Mouse (Mus musculus): ENCODE results near the gene Cnn2. TPM values are rescaled to one million over a fixed set of nuclear protein-coding genes. Genes with fewer than 3 reads are reported as not detected.

Gene Cnn2
- total RNA-seq (2023), result 100 to 1,000 TPM; 339 to 353 TPM

DNA sequence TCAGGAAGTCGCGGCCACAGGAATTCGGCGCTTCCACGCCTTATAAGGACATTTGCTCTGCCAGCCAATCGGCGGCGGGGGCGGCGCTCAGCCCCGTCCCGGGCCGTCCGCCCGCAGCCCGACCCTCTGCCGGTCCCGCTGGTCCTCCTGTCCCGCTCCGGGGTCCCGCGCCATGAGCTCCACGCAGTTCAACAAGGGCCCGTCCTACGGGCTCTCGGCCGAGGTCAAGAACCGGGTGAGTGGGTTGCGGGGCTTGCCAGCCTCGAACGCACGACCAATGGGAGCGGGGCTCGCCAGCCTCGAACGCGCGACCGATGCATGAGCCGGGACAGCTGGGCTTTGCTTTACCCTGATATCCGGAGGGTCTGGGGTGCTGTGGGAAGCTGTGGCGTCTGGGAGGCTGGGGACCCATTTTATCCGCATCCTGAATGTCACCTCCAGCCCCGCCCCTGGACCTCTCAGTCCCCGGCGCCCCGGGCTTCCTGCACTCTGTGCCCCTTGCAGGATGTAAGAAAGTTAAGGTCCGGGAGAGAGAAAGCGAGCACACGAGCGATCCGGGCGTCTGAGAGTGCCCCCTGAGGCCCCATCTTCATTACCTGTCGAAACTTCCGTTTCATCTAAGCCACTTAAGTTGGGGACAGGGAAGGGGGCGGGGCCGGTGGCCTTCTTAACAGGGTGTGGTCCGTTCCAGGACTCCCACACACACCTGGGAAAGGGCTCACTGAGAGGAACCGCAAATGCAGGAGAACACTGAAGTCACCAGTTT is at the start of gene Cnn2:
Gene Cnn2 (plus strand): TSS at position 79 of the 766 bp plus-strand sequence.

DNA sequence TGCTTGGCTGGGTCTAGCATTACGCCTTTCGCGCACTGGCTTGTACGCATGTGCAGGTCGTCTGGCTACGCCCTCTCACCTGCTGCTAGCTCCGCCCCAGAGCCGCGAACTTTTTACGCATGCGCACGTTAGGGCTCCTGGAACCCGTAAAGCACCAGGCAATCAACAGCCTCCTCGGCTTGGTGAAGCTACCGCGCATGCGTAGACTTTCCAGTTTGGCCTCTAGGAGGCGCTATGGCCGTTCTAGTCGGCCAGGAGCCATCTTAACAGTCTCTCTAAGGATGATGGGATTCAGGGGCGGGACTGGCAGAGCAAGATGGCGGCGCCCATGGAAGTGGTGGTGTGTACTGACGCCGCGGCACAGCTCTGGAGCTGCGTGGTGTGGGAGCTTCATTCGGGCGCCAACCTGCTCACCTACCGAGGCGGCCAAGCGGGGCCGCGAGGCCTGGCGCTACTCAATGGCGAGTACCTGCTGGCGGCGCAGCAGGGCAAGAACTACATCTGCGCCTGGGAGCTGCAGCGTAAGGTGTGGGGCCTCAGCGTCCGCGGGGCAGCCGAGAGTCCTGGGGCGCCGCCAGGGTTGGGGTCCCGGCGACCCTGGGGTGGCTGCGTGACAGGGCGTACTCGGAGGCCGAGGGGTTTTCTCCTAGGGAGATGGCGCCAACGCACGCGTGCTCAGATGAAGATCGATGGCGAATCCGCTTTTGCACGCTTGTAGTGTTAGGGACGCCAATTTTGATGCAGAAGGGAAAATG is 28.4 kb upstream of the Cnn2 start, which contains the start of gene Wdr18:
Gene Wdr18 (plus strand): TSS at position 306 of the 755 bp plus-strand sequence.

DNA sequence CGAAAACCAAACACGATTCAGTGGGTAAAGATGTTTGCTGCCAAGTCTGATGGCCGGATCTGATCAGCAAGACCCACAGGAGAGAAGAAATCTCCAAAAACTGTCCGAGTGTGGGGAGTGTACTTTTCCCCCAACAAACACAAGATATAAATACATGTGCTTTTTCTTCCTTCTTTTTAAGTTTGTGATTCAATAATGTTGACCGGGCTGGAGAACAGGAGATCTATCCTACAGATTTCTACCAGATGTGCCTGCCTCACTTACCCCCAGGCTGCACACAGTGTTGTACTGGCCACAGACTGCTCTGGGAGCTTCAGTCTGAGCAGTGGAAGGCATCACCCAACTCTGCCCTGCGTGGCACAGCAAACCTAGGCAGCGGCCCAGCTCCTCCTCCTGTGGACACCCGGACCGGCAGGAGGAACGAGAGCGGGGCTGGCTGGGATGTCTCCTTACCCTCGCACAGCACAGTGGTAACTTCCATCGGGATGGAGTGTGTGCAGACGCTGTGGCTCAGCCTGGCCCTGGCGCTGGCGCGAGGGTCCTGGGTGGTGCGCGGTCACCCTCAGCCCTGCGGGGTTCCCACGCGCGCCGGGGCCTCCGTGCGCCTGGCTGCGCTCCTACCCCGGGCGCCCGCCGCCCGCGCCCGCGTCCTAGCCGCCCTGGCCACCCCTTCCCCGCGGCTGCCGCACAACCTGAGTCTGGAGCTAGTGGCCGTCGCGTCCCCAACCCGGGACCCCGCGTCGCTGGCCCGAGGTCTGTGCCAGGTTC is 17.8 kb upstream of the Cnn2 start, which contains the start of gene Grin3b:
Gene Grin3b (plus strand): TSS at position 301 of the 768 bp plus-strand sequence.

DNA sequence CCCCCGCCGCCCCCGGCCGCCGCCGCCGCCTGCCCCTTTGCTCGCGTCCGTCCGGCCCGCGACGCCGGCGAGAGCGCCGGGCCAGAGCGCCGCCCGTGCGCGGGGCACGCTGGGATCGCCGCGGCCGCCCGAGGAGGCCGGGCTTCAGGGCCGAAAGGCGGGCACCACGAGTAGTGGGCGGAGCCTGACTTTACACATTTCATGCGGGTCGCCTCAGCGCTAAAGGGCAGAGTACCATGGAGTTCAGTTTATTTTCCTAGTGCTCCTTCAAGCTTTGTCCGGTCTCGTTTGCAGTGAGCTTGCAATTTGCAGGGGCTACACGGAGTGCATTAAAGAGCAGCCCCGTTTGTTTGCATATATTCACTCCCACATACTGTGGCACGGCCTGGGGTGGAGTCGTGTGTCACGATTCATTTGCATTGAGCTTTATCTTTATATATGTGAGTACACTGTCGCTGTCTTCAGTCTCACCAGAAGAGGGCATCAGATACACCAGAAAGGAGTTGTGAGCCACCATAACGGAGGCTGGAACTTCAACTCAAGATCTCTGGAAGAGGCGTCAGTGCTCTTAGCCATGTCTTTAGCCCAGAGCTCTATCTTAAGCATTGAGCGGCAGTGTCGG is 4.1 kb upstream of the Cnn2 start, which contains the start of gene Tmem259:
Gene Tmem259 (minus strand): TSS at position 136 of the 622 bp plus-strand sequence.

DNA sequence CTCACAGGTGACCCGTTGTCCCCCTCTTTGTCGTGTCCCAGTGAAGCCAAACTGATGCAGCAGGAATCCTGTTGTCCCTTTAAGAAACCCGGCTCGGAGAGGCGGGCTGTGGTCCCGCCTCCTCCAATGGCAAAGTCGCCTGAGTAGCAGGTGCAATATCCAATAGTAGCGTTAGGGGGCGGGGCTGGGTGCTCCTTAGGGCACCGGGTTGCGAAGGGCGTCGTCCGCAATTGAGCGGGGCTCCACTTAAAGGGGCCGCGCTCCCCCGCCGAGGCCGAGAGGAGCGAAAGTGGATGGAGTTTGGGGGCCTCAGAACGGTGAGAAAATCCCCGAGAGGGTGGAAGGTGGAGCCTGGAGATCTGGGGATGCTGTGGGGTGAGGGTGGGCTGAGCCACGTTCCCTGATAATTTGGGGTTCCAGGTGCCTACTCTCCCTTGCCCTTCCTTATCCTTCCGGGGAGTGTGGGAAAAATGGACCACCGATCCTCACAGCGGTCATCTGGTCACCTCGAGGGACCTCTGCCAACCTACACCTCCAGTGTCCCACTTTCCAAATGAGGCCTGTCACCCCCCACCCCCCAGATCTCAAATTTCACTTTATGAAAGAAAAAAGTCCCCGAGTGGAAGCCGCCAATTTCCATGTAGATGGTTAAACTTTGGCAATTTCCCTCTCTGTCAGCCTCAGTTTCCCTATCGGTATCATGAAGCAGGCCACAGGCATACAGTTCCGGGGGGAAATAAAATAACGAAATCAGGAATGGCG is 8.1 kb downstream of the Cnn2 start, which contains the start of gene Abca7:
Gene Abca7 (plus strand): TSS at position 223 of the 762 bp plus-strand sequence.

DNA sequence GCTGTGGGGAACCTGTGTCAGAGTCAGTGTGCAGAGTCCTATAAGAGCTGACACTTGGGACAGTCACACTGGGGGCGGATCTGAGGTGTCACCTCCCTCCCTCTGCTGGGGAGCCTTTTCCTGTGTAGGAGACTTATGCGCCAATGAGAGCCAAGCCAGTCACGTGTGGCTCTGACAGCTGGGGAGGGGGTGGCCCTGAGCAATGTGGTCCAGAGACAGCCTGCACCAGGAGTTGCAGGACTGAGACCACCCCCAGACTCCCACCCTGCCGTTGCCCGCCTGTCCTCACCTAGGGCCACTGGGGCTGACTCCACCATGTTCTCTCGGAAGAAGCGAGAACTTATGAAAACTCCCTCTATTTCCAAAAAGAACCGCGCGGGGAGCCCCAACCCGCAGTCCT is 28.1 kb downstream of the Cnn2 start, which contains the start of gene Arhgap45:
Gene Arhgap45 (plus strand): TSS at position 143 of the 400 bp plus-strand sequence.

DNA sequence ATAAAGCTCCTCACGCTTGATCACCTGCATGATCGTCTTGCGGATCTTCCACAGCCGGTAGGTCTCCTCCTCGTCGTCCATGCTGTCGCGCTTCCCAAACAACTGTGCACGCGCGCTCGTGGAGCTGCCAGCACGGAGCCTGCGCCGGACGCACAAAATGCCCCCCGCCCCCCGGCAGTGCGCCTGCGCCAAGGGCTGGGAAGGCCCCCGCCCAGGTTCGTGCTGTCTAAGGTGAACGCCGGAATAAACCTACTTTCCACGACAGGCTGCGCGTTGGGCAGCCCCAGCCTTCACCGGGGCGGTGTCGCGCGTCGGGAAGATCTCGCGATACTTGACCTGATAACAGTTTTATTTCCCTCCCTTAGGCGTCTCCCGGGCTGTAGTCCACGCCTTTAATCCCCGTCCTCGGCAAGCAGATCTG is 51.2 kb downstream of the Cnn2 start, which contains the start of gene Polr2e:
Gene Polr2e (minus strand): TSS at position 237 of the 421 bp plus-strand sequence.

Other genes starting within 250 kb of the Cnn2 start
- gene Polrmt, start 242.0 kb upstream of the Cnn2 start, total RNA-seq (2023), result 10 to 100 TPM; 64.8 to 74.2 TPM
- not detected for gene Fgf22, start 233.5 kb upstream of the Cnn2 start, total RNA-seq (2023)
- 10 to 100 TPM; 56.5 to 58.6 TPM for gene Rnf126, start 221.6 kb upstream of the Cnn2 start, total RNA-seq (2023)
- gene Fstl3, start 211.3 kb upstream of the Cnn2 start, total RNA-seq (2023), result 1 to 10 TPM; 1.8 to 2.0 TPM
- not detected for gene Prss57, start 197.6 kb upstream of the Cnn2 start, total RNA-seq (2023)
- 1 to 10 TPM; 4.9 to 5.1 TPM for gene Palm, start 195.0 kb upstream of the Cnn2 start, total RNA-seq (2023)
- gene Misp, start 167.6 kb upstream of the Cnn2 start, total RNA-seq (2023), result under 1 TPM in 1 of 2 experiments, not detected in 1; 0.23 TPM
- gene Ptbp1, start 134.2 kb upstream of the Cnn2 start, total RNA-seq (2023), result 100 to 1,000 TPM; 437 to 440 TPM
- not detected for gene Prtn3, start 114.1 kb upstream of the Cnn2 start, total RNA-seq (2023)
- under 1 TPM; 0.47 to 0.70 TPM for gene Plppr3, start 114.0 kb upstream of the Cnn2 start, total RNA-seq (2023)
- not detected for gene Elane, start 102.3 kb upstream of the Cnn2 start, total RNA-seq (2023)
- gene Cfd, start 97.7 kb upstream of the Cnn2 start, total RNA-seq (2023), result not detected
- gene Med16, start 79.7 kb upstream of the Cnn2 start, total RNA-seq (2023), result 10 to 100 TPM; 73.7 to 75.0 TPM
- not detected for gene Gm26602, start 77.7 kb upstream of the Cnn2 start, total RNA-seq (2023)
- gene Kiss1r, start 71.6 kb upstream of the Cnn2 start, total RNA-seq (2023), result under 1 TPM; 0.50 to 0.93 TPM
- 10 to 100 TPM; 94.6 to 97.9 TPM for gene R3hdm4, start 67.4 kb upstream of the Cnn2 start, total RNA-seq (2023)
- 10 to 100 TPM; 40.0 to 49.7 TPM for gene Arid3a, start 61.5 kb upstream of the Cnn2 start, total RNA-seq (2023)
- gene Wdr18, start 28.4 kb upstream of the Cnn2 start, total RNA-seq (2023), result 10 to 100 TPM; 44.5 to 55.3 TPM
- gene Grin3b, start 17.9 kb upstream of the Cnn2 start, total RNA-seq (2023), result under 1 TPM in 1 of 2 experiments, not detected in 1; 0.24 TPM
- gene Tmem259, start 4.3 kb upstream of the Cnn2 start, total RNA-seq (2023), result 100 to 1,000 TPM; 156 to 169 TPM
- gene Abca7, start 7.9 kb downstream of the Cnn2 start, total RNA-seq (2023), result 10 to 100 TPM; 57.1 to 61.6 TPM
- 100 to 1,000 TPM; 538 to 550 TPM for gene Arhgap45, start 28.1 kb downstream of the Cnn2 start, total RNA-seq (2023)
- 100 to 1,000 TPM in 1 of 2 experiments, 10 to 100 TPM in 1; 91.9 to 101 TPM for gene Polr2e, start 51.2 kb downstream of the Cnn2 start, total RNA-seq (2023)
- gene Gpx4, start 58.6 kb downstream of the Cnn2 start, total RNA-seq (2023), result 100 to 1,000 TPM; 124 to 133 TPM
- gene Sbno2, start 117.0 kb downstream of the Cnn2 start, total RNA-seq (2023), result 100 to 1,000 TPM; 118 to 128 TPM
- gene Stk11, start 127.2 kb downstream of the Cnn2 start, total RNA-seq (2023), result 100 to 1,000 TPM; 178 to 181 TPM
- gene Atp5d, start 150.0 kb downstream of the Cnn2 start, total RNA-seq (2023), result 100 to 1,000 TPM; 171 to 178 TPM
- 1 to 10 TPM; 4.6 to 4.9 TPM for gene Cbarp, start 152.3 kb downstream of the Cnn2 start, total RNA-seq (2023)
- gene Midn, start 159.7 kb downstream of the Cnn2 start, total RNA-seq (2023), result 100 to 1,000 TPM; 153 to 162 TPM
- gene Cirbp, start 177.4 kb downstream of the Cnn2 start, total RNA-seq (2023), result 100 to 1,000 TPM; 152 to 252 TPM
- 10 to 100 TPM in 1 of 2 experiments, 1 to 10 TPM in 1; 9.9 to 13.1 TPM for gene 1600002K03Rik, start 184.4 kb downstream of the Cnn2 start, total RNA-seq (2023)
- gene Efna2, start 190.9 kb downstream of the Cnn2 start, total RNA-seq (2023), result under 1 TPM in 1 of 2 experiments, not detected in 1; 0.42 TPM
- gene Mum1, start 237.8 kb downstream of the Cnn2 start, total RNA-seq (2023), result 10 to 100 TPM; 79.2 to 79.3 TPM